Mouse (Mus musculus) thymus, postnatal 14 days (tissue): ENCODE data around the gene Rdh16f2.
"Not testable (repeated sequence)": the region's sequence is repeated elsewhere in the genome, so short reads cannot be mapped to it uniquely, and the experiment has no call there.

Experiments used
- DNase-seq: peaks from one replicate; pipeline ENCODE4 v3.0.0; 2021

The Rdh16f2 gene

GRCm38 (mm10) chr10:127866232-127866631 is at the start of gene Rdh16f2:
Gene Rdh16f2, plus strand, starts transcription at chr10:127866474.
- no peak for DNase-seq

DNA sequence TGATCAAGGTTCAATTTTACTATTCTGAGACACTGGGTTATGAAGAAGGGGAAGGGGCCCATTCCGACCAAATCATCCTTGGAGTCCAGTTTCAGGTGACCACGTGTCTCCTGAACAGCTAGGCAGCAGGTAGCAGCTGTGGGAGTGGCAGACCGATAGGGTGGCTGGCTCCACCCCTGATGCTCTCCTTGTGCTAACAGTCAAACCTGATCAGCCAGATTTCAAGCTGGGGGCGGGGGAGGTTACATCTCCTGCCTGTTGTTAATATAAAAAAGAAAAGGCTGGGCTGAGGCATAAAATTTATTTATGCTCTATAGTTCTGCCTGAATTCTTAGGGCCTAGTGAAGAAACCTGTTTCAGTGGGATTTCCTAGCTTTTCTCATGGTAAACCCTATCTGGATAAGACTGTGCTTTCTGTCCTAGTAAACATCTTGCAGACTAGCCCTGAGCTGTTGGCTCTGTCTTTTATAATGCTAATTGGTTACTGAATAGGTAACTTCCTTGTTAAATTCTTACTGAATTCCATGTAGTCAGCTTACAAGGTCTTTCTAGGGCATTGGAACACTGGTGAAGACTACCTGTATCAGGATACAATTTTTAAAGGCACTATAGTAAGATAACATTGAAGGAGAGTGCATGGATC is 48.9 kb upstream of the Rdh16f2 start:
- not testable (repeated sequence) for DNase-seq

DNA sequence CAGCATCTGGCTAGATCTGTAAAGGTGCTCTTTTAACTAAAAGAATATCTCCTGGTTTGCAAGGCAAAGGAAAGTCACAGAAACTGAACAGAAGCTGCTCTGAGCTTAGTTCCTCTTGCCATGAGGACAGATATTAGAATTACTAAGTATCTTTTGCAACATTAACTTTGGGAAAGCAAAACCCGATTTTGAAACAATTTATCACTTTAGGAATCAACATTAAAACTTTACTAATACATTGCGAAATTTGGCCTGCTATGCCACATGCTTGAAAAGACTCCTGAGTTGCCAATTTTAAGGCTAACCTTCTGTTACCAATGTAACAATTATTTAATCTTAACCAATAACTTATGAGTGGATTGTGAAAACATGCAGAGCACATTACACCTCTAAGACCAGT is 44.5 kb upstream of the Rdh16f2 start:
- not testable (repeated sequence) for DNase-seq

- DNase-seq: no peak
Observed at GRCm38 (mm10) chr10:127825386-127825785, 40.9 kb upstream of the Rdh16f2 start.

- no peak for DNase-seq
Observed at GRCm38 (mm10) chr10:127829121-127829520, 37.2 kb upstream of the Rdh16f2 start.

DNA sequence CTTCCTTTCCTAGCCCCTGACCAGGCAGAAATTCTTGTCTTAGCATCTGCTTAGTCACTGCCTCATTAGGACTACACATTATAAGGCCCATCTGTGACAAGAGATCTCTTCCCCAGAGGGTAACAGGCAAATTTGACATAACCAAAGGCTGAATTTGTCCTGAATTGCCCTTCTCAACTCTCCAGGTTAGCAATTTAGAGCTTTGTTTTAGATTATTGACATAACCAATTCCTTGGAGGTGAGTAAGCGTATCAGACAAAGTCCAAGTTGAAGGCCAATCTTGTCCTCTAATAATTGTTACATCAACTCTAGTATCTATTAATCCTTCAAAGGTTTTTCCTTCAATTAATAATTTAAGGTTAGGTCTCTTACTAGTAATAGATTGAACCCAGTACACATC is 32.1 kb upstream of the Rdh16f2 start:
- DNase-seq: not testable (repeated sequence)

- no peak for DNase-seq
Observed at GRCm38 (mm10) chr10:127835292-127835691, 31.0 kb upstream of the Rdh16f2 start.

DNA sequence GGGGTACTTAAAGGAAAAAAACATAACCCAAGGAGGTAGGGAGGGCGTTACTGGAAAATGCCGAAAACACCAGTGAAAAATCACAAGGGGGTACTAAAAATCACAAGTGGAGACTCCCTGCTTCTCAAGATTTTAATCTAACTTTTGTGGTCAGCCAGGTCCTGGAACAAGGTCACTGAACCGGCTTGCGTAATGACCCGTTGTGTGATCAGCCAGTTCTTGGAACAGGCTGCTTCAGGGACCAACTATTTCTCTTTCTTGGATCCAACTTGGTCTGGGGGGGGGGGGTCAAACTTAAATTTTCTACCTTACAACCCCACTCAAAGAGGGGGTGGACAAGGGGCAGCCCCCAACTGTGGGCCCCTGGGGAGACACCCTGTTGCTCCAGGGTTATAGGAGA is 28.5 kb upstream of the Rdh16f2 start:
- not testable (repeated sequence) for DNase-seq

DNA sequence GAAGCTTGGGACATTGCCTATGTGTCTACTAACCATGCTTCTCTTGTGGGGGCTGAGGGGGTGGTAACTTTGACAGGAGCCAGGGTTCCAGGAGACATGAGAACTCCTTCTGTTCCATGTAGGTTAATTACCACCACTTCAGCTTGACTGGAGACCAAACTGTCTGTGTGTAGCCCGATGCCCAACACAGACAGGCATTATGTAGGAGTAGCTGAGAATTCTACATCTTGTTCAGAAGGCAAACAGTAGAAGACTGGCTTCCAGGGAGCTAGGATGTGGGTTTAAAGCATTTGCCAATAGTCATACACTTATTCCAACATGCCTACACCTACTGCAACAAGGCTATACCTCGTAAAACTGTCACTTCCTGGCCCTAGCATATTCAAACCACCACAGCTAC is 27.7 kb upstream of the Rdh16f2 start:
- no peak for DNase-seq

DNA sequence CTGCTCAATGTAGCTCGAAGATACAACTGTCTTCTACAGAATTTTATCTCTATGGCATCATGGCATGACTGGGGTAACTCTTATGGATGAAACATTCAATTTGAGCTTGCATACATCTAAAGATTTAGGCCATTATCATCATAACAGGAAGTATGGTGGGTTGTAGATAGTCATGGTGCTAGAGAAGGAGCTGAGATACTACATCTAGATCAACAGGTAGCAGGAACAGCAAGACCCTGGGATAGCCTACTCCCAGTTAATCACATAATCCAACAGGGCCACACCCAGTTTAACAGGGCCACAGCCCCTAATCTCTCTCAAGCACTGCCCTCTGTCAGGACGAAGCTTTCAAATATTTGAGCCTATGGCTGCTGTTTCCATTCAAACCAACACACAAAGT is 25.5 kb upstream of the Rdh16f2 start:
- DNase-seq: no peak

DNA sequence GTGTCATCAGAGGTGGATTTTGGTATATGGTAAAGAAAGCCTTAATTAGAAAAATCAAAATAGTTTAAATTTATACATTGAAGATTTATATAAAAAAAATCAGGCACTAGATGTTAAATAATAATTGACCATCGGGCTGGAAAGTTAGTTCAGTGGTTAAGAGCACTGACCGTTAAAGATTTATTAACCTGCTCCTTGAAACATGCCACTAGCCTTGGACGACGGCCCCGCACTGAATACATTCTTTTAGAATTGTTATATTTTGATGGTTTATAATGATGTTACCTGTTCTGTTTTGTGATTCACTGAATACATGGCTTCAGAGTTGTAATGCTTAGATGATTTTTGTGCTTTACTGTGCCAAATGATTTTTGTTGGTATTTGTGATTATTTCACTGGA is 20.3 kb upstream of the Rdh16f2 start:
- DNase-seq: not testable (repeated sequence)

DNA sequence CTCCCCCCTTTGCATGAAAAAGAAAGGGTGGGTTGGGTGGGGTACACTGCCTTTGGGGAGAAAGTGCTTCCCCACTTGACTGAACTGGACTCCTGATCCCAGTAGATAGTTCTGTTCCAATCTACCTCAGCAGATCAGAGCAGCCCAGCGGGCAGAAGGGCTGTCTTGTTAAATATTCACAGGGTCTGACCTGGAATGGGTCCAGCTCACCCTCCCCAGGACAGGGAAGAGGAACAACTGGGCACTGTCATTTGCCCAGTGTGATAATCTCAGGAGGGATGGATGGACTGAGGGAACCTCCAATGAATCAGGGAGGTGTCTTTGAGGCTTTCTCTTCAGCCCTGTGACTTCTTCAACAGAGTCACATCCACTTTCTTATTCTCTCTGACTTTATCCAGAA is 18.2 kb upstream of the Rdh16f2 start:
- DNase-seq: no peak

- DNase-seq: no peak
Observed at GRCm38 (mm10) chr10:127849628-127850027, 16.6 kb upstream of the Rdh16f2 start, which contains the start of gene Rdh19. Gene Rdh19, plus strand, starts transcription at chr10:127849928.

- no peak for DNase-seq
Observed at GRCm38 (mm10) chr10:127856376-127856775, 9.9 kb upstream of the Rdh16f2 start.

DNA sequence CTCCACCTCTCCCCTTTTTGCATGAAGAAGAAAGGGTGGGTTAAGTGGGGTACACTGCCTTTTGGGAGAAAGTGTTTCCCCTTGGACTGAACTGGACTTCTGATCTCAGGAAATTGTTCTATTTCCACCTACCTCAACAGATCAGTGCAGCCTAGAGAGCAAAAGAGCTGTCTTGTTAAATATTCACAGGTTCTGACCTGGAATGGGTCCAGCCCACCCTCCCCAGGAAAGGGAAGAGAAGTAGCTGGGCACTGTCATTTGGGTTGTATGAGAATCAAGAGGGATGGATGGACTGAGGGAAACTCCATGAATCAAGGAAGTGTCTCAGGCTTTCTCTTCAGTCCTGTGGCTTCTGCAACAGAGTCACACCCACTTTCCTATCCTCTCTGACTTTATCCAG is 1.3 kb upstream of the Rdh16f2 start:
- no peak for DNase-seq

DNA sequence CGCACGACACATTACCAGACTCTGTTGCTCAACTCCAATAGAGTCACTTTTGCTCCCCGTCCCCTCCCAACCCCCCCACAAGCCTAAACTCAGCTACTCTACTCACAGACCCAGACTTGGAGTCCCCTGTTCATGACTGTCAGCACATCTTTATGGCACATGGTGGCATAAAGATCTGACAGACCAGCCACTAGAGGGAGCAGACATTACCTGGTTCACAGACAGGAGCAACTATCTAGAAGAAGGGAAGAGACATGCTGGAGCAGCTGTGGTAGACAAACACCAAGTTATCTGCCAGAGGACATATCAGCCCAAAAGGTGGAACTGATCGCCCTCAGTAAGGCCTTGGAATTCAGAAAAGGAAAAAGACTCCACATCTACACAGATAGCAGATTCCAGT is 6.2 kb downstream of the Rdh16f2 start:
- DNase-seq: peak; percentile 28

DNA sequence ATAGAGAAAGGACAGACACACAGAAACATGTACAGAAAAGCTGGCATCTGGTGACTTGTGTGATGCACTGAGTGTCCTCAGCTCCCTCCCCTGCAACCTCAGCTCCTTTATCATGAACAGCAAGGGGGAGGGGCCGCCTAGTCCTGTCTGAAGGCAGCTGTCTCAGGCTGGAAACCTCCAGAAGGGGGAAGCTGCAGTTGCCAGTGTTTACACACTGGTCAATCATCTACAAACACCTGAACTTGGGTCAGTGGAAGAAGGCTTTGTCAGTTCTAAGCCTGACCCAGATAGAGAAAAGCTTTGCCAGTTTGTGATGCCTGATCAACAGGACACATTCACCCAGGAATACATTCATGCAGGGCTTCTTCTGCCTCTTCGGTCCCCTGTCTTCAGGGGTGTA is 11.4 kb downstream of the Rdh16f2 start:
- DNase-seq: no peak

DNA sequence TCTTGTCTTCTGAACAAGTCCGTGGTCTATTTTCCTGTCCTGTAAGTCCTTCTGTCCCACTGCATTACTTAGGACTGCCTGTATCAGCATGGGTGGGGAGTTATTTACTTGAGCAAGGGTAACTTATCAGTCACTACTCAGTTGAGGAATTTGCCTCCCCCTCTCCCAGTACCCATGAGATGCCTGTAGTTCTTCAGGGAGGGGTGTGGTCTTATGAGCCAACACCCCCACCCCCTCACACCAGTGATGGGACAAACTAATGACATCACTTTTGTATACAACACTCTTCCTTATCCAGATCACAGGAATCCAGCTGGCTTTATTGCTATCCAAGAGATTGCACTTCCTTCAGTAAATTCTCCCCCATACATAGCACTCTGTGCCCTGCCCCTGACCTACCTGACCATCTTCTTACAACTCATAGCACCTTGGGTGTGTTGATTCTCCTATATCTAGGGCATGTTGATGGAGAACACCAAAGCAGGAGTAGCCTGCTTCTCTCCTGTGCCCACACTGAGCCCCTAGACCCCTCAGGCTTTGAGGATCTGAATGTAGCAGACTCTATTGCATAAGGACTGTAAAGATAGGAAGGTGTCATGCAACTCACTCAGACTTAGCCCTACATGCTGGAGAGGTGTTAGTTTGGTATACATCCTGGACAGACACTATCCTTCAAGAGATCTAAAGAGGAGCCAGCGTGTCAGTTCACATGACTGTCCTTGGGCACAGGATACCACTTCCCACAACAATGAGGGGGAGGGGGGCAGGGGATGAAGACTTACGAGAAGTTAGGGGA is 12.2 kb downstream of the Rdh16f2 start:
- no peak for DNase-seq

- no peak for DNase-seq
Observed at GRCm38 (mm10) chr10:127879155-127879688, 12.9 kb downstream of the Rdh16f2 start.

DNA sequence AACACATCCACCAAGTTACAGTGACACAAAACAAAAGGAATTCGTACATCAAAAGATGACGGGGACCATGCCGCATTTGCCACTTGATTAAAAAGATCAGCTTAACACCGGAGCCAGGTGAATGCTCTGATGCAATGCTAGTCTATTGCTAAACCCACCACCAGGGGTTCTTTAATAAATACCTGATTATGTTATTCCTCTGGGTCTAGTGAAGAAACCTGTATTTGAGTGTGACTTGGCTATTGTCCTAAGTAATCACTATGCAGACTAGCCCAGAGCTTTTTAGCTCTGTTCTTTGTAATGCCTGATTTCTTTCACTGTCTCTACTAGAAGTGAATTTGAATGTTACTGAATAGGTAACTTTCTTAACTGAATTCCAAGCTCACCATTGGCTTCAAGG is 14.8 kb downstream of the Rdh16f2 start:
- no peak for DNase-seq

DNA sequence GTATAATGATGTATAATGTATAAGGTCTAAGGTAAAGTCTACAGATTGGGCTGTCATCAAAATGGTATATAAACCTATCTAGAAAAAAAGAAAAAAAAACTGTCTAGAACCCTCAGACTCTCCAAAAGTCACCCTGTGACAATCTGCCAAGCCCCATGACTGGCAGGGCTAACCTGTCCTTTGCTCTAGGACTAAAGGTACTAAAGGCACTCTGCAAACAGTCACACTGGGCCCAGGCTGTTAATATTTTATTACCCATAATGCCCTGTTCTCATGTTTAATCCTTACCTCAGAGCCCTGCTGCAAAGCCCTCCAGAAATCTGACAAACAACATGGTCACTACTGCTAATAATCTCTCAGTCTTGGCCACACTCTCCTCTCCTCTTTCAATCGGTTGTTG is 20.3 kb downstream of the Rdh16f2 start:
- no peak for DNase-seq

GRCm38 (mm10) chr10:127886971-127887370 is 20.7 kb downstream of the Rdh16f2 start:
- DNase-seq: no peak

DNA sequence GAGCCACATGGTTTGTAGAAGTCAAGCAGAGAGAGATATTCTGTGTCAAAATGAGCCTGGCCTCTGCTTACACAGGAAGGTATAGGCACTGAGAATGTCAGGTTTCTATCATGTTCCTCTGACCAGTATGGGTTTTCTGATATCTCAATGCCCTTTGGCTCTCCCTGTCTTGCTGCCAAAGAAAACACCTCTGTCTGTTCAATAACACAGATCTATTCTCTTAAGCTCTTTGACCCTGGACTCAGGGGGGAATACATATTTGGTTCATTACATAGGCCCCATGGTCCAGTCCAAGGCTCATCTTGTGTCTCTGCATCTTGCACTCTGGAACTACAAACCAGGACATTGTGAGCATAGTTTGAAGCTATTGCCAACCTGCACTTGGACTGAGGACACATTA is 22.3 kb downstream of the Rdh16f2 start, which contains the start of gene Rdh7:
Gene Rdh7 (minus strand): TSS at position 213 of the 400 bp plus-strand sequence.
- DNase-seq: no peak

DNA sequence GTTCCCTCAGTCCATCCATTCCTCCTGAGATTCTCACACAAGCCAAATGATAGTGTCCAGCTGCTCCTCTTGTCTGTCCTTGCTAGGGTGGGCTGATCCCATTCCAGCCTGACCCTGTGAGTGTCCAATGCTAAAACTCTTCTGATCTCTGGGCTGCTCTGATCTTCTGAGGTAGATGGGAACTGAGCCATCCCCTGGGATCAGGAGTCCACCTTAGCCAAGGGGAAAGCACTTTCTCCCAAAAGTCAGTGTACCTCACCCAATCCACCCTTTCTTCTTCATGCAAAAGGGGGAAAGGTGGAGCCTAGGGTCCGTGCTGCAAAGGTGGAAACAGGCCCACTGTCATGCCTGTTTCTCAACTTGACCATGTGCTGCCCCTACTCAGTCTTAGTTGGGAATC is 25.2 kb downstream of the Rdh16f2 start:
- no peak for DNase-seq
